In the genomic region with DNA sequence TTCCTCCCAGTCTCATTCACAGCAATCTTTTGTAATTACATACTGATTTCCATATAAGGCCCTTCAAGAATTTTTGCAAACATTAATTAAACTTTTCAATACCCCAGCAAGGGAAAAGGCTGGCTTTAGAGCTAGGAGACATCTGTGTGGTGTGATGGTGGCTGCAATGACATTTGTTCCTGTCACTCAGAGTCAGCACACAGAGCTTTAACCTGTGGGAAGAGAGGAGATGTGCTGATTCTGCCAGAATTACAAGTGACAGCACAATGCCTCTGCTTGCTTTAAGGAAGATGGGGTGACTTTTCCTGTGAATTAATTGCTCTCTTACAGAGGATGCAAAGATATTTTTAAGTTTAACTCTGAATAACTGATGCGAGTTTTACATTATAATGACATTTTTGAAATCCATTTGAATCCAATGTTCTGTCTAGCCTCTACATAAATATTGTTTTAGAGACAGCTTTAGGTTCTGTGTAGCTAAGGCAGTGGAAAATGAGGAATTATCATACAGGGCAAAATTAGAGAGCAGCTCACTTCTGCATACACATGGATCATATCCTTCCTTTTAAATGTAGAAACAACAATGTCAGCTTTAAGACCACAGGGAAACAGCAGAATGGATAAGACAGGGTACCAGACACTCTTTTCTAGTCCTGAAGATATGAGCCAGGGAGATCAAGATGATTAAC, we compare ENCODE assay signal across 16 mouse cellular contexts.
"Had no signal": no experiment of that assay in that cellular context is flagged by ENCODE, and none has a peak within 500 bp of the region (broad histone marks: within the 10 kb centered on the region; RNA-seq: fewer than 3 reads in every experiment).

No protein-coding gene starts in this region.

- ATAC-seq: liver, embryonic 12.5 days had no signal

- H3K9me3 ChIP-seq: limb, embryonic 15.5 days; liver, embryonic 12.5 days; neural tube, embryonic 12.5 days had no signal

- DNase-seq: kidney, adult 8-10 months; kidney, postnatal 36 days; layer of hippocampus, adult 9-11 months; layer of hippocampus, postnatal 36 days; lung, embryonic 14.5 days; lung, postnatal 10 days; lung, postnatal 4 days; retina, postnatal 1 day; right cerebral cortex, postnatal 4 days; spleen, adult 18-20 months; thymus, adult 2 months; thymus, postnatal 36 days had no signal

- H3K4me3 ChIP-seq: limb, embryonic 15.5 days; liver, embryonic 12.5 days; neural tube, embryonic 12.5 days had no signal

- H3K36me3 ChIP-seq: limb, embryonic 15.5 days; liver, embryonic 12.5 days; neural tube, embryonic 12.5 days had no signal

- H3K9ac ChIP-seq: limb, embryonic 15.5 days; liver, embryonic 12.5 days; lung, embryonic 14.5 days; neural tube, embryonic 12.5 days had no signal

- H3K27ac ChIP-seq: limb, embryonic 15.5 days; liver, embryonic 12.5 days; neural tube, embryonic 12.5 days had no signal

- H3K4me2 ChIP-seq: limb, embryonic 15.5 days; liver, embryonic 12.5 days; lung, embryonic 14.5 days; midbrain, embryonic 11.5 days; neural tube, embryonic 12.5 days had no signal

- H3K27me3 ChIP-seq: limb, embryonic 15.5 days; liver, embryonic 12.5 days; neural tube, embryonic 12.5 days had no signal

- H3K4me1 ChIP-seq: limb, embryonic 15.5 days; neural tube, embryonic 12.5 days had no signal
